In genomic region chr1:21448227-21448626, GRCm38 (mm10) we compare ENCODE assay signal across 13 mouse cellular contexts.
DNase-seq lines count a peak whose midpoint lies in the region; ATAC-seq and TF ChIP-seq lines count a peak whose summit lies in the region.
"Had no signal": no experiment of that assay in that cellular context is flagged by ENCODE, and none has a peak within 500 bp of the region (broad histone marks: within the 10 kb centered on the region; RNA-seq: fewer than 3 reads in every experiment).

No protein-coding gene starts in this region.

- no peaks in the 10 kb centered on the region for H3K9me3 ChIP-seq in kidney, embryonic 14.5 days (ENCODE audit: control insufficient read depth, low read length)
- H3K9me3 ChIP-seq: intestine, embryonic 15.5 days had no signal

- H3K9ac ChIP-seq in kidney, embryonic 14.5 days (ENCODE audit: low read depth, low read length) = no peak overlapping the region
- H3K9ac ChIP-seq: intestine, embryonic 15.5 days had no signal

- peak; percentile 1 for DNase-seq in kidney, adult 9 months
- DNase-seq in Patski (ENCODE audit: low read depth, low spot score) = no peak
- DNase-seq in gastrocnemius, postnatal 10 days = peak; percentile 40
- DNase-seq in lung, postnatal 14 days = peak; percentile 21
- no peak for DNase-seq in thymus, postnatal 0 days (ENCODE audit: low spot score)
- DNase-seq: cerebellum, adult 8-10 months; layer of hippocampus, postnatal 36 days; right cerebral cortex, postnatal 25 days; thymus, postnatal 4 days had no signal

- H3K27me3 ChIP-seq in kidney, embryonic 14.5 days (ENCODE audit: control insufficient read depth, insufficient read depth, low read length) = no peaks in the 10 kb centered on the region
- peaks cover 15% of the 10 kb centered on the region for H3K27me3 ChIP-seq in Patski
- H3K27me3 ChIP-seq: intestine, embryonic 15.5 days had no signal

- in situ Hi-C loops in Patski (cut with MboI; ENCODE audit: low pct_unique_long_range_greater_than_20kb) = no loop called here

- peak; percentile 35 for TF ChIP-seq CTCF in Patski (IDR thresholded peaks at IDR 0.05)

- H3K36me3 ChIP-seq in kidney, embryonic 14.5 days (ENCODE audit: control insufficient read depth, insufficient read depth, low read length) = no peaks in the 10 kb centered on the region
- H3K36me3 ChIP-seq: intestine, embryonic 15.5 days had no signal

- H3K4me2 ChIP-seq in kidney, embryonic 14.5 days (replicated peaks; ENCODE audit: low read depth, low read length) = no peak overlapping the region
- H3K4me2 ChIP-seq: intestine, embryonic 15.5 days had no signal

- no peak for ATAC-seq in kidney, embryonic 14.5 days (ENCODE audit: low FRiP score, low TSS enrichment)
- ATAC-seq in Patski = no peak
- no peak for ATAC-seq in frontal cortex, adult (ENCODE audit: low TSS enrichment)
- ATAC-seq: forebrain, embryonic 14.5 days; intestine, embryonic 15.5 days had no signal

- 63% methylated on average over 2 of the region's 2 CpGs for WGBS in kidney, embryonic 14.5 days

- H3K4me1 ChIP-seq in kidney, embryonic 14.5 days (ENCODE audit: control insufficient read depth, insufficient read depth, low read length) = no peaks in the 10 kb centered on the region
- H3K4me1 ChIP-seq: intestine, embryonic 15.5 days had no signal

- H3K27ac ChIP-seq in kidney, embryonic 14.5 days (ENCODE audit: low read depth, low read length) = no peak overlapping the region
- H3K27ac ChIP-seq: intestine, embryonic 15.5 days had no signal

- H3K4me3 ChIP-seq in kidney, embryonic 14.5 days (ENCODE audit: low read length) = no peak overlapping the region
- H3K4me3 ChIP-seq: intestine, embryonic 15.5 days had no signal

- CTCF ChIA-PET in Patski (lab: Charles Lee) = interaction anchor here (1.0 kb wide), 1 partner anchor 519 kb away, joined by 3 read pairs; no protein-coding TSS in a partner anchor

- POLR2A ChIA-PET in Patski (lab: Charles Lee) = no interaction called here

Comparison
In these comparisons a context has a peak if more than half of its experiments do, and no peak if none do; other contexts are left out.
1. DNase-seq: peak in kidney, adult 9 months (single experiment), gastrocnemius, postnatal 10 days (single experiment) and lung, postnatal 14 days (single experiment); none in Patski (single experiment) and thymus, postnatal 0 days (single experiment).